Mouse (Mus musculus) kidney, postnatal 10 days (tissue): ENCODE data around the gene Dusp7.

Experiments
- DNase-seq: peaks from one replicate; pipeline ENCODE4 v3.0.0; 2021; ENCODE audit warnings: mixed read lengths

The Dusp7 gene

GRCm38 (mm10) chr9:106392828-106393527 lies 24.5 kb downstream of the Dusp7 start:
- no peak for DNase-seq

DNA sequence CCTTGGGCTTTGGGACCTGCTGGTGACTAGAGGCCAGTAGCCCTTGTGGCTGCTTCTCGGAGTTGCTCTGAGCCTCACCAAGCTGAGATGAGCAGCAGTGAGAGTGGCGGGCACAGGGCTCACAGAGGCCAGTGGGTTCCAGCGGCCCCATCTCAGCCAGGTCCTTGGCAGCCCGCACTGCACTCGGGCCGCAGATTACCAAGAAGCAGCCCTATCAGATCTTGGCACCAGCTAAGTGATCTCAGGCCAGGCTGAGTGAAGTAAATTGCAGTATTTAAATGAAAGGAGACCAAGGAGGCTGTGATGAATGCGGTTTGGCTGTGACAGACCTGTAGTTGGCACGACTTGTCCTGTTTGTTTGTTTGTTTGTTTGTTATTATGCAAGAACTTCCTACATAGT lies 25.1 kb downstream of the Dusp7 start:
- DNase-seq: no peak

GRCm38 (mm10) chr9:106394649-106395602 lies 26.5 kb downstream of the Dusp7 start:
- peak; percentile 58 for DNase-seq

- no peak for DNase-seq
Measured at GRCm38 (mm10) chr9:106397733-106398132, 29.3 kb downstream of the Dusp7 start.

- DNase-seq: no peak
Measured at GRCm38 (mm10) chr9:106398667-106399311, 30.4 kb downstream of the Dusp7 start.

DNA sequence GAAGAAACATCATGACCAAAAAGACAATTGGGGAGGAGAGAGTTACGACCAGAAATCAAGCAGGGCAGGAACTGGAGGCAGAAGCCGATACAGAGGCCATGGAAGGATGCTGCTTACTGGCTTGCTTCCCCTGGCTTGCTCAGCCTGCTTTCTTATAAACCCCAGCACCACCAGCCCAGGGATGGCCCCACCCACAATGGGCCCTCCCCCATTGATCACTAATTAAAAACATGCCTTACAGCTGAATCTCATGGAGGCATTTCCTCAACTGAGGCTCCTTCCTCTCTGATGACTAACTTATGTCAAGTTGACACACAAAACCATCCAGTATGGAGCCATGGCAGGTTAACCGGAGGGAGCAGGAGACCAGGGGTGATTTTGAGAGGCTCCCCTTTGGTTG lies 31.4 kb downstream of the Dusp7 start:
- DNase-seq: no peak

DNA sequence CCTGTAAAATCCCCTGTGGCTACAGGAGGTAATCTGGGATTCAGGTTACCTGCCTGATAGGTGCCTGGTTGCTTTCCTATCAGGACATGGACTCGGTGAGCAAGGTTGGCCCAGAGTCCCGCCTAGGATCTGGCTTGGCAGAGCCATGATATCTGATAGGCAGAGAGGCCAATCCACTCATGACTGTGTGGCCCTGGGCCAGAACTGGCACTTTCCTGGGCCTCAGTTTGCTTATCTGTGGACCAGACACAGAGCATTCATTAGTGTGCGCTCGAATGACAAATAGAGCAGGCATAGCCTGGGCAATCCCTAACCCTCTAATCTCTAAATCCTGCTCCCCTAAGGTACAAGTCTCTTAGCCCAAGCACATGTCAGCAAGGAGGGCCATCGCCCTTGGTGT lies 33.7 kb downstream of the Dusp7 start:
- DNase-seq: no peak

GRCm38 (mm10) chr9:106402607-106403375 lies 34.4 kb downstream of the Dusp7 start:
- no peak for DNase-seq

GRCm38 (mm10) chr9:106405275-106405674 lies 36.8 kb downstream of the Dusp7 start:
- peak; percentile 62 for DNase-seq

DNA sequence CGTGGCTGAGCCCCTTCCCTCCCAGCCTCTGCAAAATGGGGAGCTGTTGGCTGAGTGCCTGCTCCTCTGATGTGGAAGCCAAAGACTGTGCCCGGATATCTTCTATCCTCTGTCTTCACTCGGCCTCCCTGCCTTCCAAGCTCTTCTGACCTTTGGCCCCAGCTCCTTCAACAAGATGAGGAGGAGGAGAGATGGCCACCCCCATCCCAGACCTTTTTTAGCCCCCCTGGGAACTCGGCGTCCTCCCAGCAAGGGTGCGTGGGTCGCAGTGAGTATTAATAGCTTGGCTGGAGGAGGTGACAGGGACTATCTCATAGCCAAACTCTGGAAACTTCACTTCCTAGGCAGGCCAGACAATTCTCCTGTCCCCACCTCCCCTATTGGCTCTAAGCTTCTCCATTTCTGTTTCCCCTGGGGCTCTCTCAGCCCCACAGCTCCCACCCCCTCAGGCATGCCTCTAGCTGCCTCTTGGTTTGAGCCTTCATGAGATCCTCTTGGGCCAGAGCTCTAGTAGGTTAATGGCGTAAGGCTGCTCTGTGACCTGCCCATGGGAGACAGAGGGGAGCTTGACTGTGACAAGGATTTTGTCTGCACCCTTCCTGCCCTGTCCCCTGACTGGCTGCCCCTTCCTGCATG lies 38.1 kb downstream of the Dusp7 start:
- DNase-seq: peak; percentile 70

DNA sequence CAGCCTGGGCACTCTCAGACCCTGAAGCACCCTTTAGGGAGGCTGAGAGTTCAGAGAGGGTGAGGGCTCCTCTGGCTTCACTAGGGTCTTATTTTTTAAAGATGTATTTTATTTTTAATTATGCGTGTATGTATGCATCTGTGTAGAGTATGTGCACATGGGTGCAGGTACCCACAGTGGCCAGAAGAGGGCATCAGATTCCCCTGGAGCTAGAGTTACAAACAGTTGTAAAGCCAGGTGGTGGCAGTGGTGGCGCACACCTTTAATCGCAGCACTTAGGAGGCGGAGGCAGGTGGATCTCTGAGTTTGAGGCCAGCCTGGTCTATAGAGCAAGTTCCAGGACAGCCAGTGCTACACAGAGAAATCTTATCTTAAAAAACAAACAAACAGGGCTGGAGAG lies 40.7 kb downstream of the Dusp7 start:
- no peak for DNase-seq

DNA sequence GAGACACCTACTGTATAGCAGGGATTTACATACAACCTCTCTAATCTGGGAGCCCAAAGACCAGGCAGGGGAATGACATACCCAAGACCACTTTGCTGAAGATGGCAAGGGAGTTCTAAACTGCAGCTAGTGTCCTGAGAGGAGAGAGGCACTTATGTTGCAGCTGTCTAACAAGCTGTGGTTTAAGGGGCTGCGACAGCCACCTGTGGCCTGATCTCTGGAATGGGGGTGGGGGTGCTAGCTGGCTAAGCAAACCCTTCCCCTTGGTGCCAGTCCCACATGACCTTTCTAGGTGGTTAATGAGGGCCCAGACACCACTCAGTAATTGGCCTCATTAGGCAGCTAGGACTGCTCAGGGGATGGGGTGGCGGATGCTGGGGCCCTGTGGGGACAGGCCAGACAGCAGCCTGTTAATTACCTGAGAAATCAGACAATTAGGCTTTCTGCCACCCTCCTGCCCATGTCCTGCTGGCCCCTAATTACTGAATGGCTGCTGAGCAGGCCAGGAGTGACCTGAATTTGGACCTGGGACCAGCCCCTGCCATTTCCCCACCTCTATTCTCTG lies 41.7 kb downstream of the Dusp7 start:
- DNase-seq: no peak

- no peak for DNase-seq
Measured at GRCm38 (mm10) chr9:106411091-106411594, 42.7 kb downstream of the Dusp7 start.

GRCm38 (mm10) chr9:106411729-106412128 lies 43.3 kb downstream of the Dusp7 start:
- no peak for DNase-seq

DNA sequence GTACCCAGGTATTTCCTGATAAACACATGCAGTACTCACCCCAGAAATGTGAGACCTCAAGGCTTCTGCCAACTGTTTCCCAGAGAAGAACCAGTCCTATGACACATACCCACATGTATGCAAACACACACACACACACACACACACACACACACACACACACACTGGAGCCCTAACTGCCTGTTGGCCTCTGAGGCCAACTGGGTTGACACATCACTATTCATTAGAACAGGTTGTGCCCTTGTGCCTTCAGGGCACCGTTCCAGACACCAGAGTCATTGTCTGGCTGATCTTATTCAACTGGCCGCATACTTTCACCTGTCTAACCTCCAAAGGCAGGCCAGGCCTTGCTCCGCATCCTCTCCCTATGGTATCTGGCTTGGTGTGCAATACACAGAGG lies 43.8 kb downstream of the Dusp7 start:
- no peak for DNase-seq

- no peak for DNase-seq
Measured at GRCm38 (mm10) chr9:106413606-106414005, 45.2 kb downstream of the Dusp7 start.

DNA sequence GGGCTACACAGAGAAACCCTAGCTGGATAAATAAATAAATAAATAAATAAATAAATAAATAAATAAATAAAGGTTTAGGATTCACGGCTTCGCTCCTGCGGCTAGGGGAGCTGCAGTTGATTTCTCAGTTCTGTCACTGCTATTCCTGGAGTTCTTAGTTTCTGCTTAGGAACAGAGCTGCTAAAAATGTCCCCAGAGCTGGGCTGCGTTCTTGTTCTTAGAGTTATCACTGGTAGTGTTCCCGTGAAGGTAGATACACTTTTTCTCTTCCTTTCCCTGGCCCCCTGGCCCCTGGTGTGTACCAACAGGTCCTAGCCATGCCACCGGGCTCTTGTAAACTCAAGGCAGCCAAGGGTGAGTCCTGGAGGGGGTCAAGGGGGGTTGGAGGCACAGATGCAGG lies 48.4 kb downstream of the Dusp7 start:
- no peak for DNase-seq

GRCm38 (mm10) chr9:106417841-106418625 lies 49.6 kb downstream of the Dusp7 start:
- peak; percentile 93 for DNase-seq

- no peak for DNase-seq
Measured at GRCm38 (mm10) chr9:106420608-106421007, 52.2 kb downstream of the Dusp7 start.

GRCm38 (mm10) chr9:106421033-106421864 lies 52.8 kb downstream of the Dusp7 start:
- DNase-seq: no peak
